Mouse (Mus musculus): ENCODE data around the gene Trpm8. TPM values are rescaled to one million over a fixed set of nuclear protein-coding genes. Genes with fewer than 3 reads are reported as not detected.

The Trpm8 gene
- total RNA-seq (2022) = not detected

GRCm38 (mm10) chr1:88277098-88277817 lies at the start of gene Trpm8, which contains the start of gene Hjurp:
Gene Trpm8, plus strand, starts transcription at chr1:88277661.
Gene Hjurp, minus strand, starts transcription at chr1:88277633.
- peak; percentile 100 for DNase-seq

GRCm38 (mm10) chr1:88228121-88228520 lies 49.3 kb upstream of the Trpm8 start:
- no peak for DNase-seq

DNA sequence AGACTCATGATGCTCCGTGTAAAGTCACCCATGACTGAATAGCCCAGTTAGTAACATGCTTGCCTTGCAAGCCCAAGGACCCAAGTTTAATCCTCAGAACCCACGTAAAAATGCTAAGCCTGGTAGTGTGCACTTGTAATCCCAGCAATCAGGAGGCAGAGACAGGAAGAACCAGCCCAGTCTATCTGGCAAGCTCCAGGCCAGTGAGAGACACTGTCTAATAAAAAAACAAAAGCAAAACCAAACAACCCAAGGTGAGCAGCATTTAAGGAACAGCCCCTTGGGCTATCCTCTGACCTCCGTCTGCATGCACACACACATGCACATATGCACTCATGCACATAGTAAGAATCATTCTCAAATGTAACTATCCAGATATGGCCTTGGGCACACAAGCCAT lies 47.9 kb upstream of the Trpm8 start:
- DNase-seq = no peak

DNA sequence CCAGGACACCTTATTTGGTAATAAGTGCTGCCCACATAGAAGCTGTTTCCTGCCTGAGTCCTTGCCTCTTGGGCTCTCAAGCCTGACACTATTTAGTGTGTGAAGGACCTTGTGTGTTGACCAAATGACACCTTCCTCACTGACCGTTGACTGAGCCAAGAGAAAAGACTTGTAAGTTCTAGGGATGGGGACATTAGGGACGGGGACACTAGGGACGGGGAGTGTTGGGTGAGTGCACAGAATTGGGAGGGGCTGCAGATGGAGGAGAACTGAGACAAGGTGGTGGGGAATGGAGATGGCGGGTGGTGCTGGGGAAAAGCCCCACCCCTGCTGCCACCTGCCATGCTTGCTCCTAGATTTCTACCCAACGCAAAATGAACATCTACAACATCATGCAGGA lies 47.5 kb upstream of the Trpm8 start:
- no peak for DNase-seq

GRCm38 (mm10) chr1:88230421-88230820 lies 47.0 kb upstream of the Trpm8 start:
- DNase-seq = no peak

- no peak for DNase-seq
These were observed 46.3 kb upstream of the Trpm8 start for GRCm38 (mm10) chr1:88230981-88231802.

DNA sequence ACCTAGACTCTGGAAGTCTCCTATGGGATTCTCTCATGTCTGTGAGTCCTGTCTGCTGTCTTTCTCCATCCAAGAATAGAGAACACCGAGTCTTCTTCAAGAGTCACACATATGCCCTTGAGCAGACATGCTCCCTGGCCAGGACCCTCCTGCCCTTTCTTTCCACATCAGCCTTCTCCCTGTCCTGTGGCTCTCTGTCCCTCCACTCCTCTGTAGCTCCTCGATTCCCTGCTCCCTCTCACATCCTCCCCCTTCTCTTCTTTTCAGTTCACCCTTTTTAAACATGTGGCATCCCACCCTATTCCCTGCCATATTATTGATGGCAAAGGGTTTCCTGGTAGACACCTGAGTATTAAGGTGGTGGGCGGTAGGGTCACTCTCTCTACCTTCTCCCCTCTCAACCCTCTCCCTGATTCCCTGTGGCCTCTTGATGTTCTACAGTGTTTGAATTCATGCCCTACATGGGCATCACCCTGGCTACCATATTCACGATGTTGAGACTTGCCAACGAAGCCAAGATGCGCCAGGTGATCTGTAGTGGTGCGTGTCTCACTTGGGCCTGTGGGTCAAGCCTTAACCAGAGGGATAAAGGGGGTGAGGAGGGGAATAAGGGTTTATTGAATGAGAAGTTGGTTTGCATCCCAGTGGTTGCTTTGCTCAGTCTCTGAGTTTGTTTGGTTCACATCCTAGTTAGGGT lies 45.5 kb upstream of the Trpm8 start:
- no peak for DNase-seq

DNA sequence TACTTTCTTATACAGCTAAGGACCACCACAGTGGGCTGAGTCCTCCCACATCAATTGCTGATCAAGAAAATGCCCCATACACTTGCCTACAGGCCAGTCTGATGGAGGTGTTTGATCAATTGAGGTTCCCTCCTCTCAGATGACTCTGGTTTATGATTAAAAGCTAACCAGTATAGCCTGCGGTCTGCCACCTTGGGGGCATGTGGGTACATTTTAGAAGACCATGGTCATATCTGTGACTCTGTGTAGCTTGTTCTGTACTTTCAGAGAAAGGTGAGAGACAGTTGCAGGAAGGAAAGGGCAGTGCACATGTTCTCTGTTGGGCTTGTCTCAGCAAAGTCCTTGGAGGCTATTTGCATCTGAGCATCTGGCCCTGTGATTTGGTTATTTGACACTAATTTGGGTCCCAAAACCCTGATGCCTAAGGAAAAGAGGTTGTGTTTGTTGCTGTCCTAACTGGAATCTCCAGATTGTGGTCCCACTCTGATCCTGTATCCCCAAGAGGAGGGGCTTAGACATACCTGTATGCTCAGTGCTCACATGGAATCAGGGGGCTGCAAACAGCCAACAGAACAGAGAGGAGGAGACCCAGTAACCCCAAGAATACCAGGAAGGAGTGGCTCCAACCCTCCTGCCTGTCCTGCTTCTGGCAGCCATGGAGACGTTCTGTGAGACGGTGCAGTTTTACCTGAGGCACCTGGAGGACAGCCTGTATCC lies 44.6 kb upstream of the Trpm8 start:
- no peak for DNase-seq

GRCm38 (mm10) chr1:88233421-88234247 lies 43.8 kb upstream of the Trpm8 start:
- DNase-seq = no peak

DNA sequence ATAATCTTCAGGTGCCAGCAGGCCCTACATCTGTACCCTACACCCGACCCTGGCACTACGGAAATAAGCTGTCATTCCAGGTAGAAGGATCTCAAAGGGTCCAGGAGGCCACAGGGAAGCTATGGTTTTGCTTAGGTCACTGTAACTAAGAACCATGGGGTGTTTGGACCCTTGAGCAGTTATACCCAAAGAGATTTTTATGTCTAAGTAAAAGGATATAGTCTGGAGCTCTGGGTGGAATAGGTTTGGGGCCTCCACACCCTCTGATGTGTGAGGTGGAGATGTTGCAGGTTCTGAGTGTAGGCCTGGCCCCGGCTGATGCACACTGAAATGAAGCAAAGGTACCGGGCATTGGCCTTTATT lies 43.2 kb upstream of the Trpm8 start:
- DNase-seq = no peak

- no peak for DNase-seq
These were observed 42.8 kb upstream of the Trpm8 start for GRCm38 (mm10) chr1:88234646-88235045.

GRCm38 (mm10) chr1:88235046-88235893 lies 42.2 kb upstream of the Trpm8 start:
- no peak for DNase-seq

DNA sequence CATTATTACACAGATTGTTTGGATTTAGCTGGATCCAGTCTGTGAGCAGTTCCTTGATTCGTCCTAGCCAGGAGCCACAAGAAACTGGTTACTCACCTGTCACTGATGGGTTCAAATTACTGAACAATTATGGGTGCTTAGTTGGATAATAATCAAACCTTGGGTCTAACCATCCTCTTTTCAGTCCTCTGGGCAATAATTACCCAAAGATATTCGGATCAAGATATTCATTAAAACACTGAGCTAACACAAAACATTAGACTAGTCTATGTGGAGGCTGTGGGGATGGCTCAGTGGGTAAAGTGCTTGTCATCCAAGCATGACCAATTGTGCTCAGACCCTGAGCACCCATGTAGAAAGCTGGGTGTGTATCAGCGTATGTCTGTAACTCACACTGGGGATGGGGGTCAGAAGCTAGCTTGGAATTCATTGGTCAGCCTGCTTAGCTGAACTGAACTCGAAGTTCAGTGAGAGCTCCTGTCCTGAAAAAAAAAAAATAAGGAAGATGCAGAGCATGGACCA lies 41.5 kb upstream of the Trpm8 start:
- no peak for DNase-seq

GRCm38 (mm10) chr1:88237311-88237710 lies 40.1 kb upstream of the Trpm8 start:
- no peak for DNase-seq

- no peak for DNase-seq
These were observed 38.7 kb upstream of the Trpm8 start for GRCm38 (mm10) chr1:88238771-88239170.

DNA sequence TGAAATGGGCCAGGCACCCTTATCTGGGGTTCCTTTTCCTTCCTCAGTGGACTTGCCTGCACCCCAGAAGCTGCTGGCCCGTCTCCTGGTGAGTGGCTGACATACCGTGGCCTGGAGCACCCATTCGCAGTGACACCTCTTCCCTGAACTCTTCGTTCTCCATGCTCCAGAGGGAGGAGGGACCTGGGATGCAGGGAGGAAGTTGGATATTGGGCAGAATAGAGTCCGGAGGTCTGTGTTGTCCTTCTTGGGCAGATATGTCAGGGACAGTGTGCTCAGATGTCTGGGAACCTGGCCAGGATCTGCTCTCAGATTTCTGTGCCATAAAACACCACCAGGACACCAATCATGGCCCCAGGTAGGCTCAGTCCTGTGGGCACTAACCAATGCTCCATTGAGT lies 37.4 kb upstream of the Trpm8 start:
- DNase-seq = no peak

GRCm38 (mm10) chr1:88240579-88240978 lies 36.9 kb upstream of the Trpm8 start:
- DNase-seq = no peak

GRCm38 (mm10) chr1:88243861-88244260 lies 33.6 kb upstream of the Trpm8 start:
- no peak for DNase-seq

- DNase-seq = no peak
These were observed 31.6 kb upstream of the Trpm8 start for GRCm38 (mm10) chr1:88245881-88246280.

DNA sequence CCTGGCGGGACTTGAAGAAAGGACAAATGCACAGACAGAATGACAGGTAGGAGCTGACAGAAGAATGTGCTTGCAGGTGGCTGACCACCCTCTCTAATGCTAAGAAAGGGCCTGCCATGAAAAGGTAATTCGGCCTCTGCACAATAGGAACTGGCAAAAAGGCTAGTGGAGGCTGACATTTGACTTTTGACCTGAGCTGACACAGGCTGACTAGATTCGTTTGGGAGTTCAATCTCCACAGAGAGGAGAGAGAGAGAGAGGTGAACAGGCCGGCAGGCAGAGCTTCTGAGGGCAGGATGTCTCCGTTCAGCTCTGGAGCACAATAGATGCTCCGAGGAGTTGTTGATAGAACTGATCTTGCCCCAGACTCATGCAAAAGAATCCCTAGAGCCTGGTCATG lies 31.1 kb upstream of the Trpm8 start:
- DNase-seq = no peak

DNA sequence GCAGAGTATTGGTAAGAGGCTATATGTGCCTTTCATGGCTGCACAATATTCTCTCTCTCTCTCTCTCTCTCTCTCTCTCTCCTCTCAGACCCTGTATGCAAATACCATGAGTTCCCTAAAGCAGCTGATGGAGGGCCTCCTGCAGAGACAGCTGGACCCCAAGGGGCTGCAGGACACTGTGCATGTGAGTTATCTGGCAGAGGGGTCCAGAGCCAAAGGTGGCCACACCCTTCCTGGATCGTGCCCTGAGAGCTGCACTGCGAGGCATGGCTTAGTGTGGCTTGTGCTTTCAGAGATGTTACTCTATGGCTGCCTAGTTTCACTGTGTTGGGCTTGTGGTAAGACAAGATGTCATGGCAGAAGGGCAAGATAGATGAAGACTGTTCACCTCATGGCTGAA lies 29.8 kb upstream of the Trpm8 start:
- DNase-seq = no peak

Measured in adrenal gland, adult 8-10 months (tissue).